Mouse (Mus musculus) liver, embryonic 14.5 days (tissue): ENCODE results near the gene Six3. TPM values are rescaled to one million over a fixed set of nuclear protein-coding genes. Genes with fewer than 3 reads are reported as not detected.

Source experiments
- ATAC-seq: fragments of 200-750 bp; cut with Nextera tagmentation; 2 replicates; pipeline ENCODE4 v1.8.0; 2017; ENCODE audit warnings: moderate number of reproducible peaks, mild to moderate bottlenecking, moderate library complexity; ENCODE audit not compliant: insufficient read depth
- DNase-seq, 3 experiments: peaks; one replicate each; pipeline ENCODE4 v3.0.0-alpha.2; 2012 to 2013; ENCODE audit warnings: low read depth in 3 of 3, low spot score in 3 of 3
- H3K27ac ChIP-seq: fragments of 300-500 bp; sonication (generic); 2 replicates; pipeline ENCODE4 v1.5.1; 2014; ENCODE audit warnings: moderate library complexity, mild to moderate bottlenecking, control low read depth, inconsistent platforms
- H3K27me3 ChIP-seq: fragments of 300-500 bp; sonication (generic); 2 replicates; pipeline ENCODE4 v1.6.1; 2014; ENCODE audit warnings: mild to moderate bottlenecking, low read length, moderate library complexity; ENCODE audit not compliant: control insufficient read depth, insufficient read depth
- H3K36me3 ChIP-seq: fragments of 300-500 bp; sonication (generic); replicated peaks from 2 replicates; pipeline ENCODE4 v1.6.1; 2014; ENCODE audit warnings: low read depth; ENCODE audit not compliant: control insufficient read depth, insufficient read depth
- H3K4me1 ChIP-seq, 2 experiments: fragments of 200-500 bp in 1 of 2; fragments of 300-500 bp in 1 of 2; sonication (generic) in 1 of 2; replicated peaks; 2 replicates each; pipeline ENCODE4 v1.6.1; 2012 to 2014; ENCODE audit warnings: antibody characterized with exemption in 1 of 2, inconsistent platforms in 1 of 2, low read length in 1 of 2; ENCODE audit not compliant: control insufficient read depth in 2 of 2, insufficient read depth in 2 of 2
- H3K4me2 ChIP-seq: fragments of 300-500 bp; sonication (generic); 2 replicates; pipeline ENCODE4 v1.6.1; 2014; ENCODE audit warnings: low read depth, mild to moderate bottlenecking, control low read depth, moderate library complexity
- H3K4me3 ChIP-seq, 2 experiments: fragments of 200-500 bp in 1 of 2; fragments of 300-500 bp in 1 of 2; sonication (generic) in 1 of 2; 2 replicates each; pipeline ENCODE4 v1.5.1; 2012 to 2014; ENCODE audit warnings: low read depth in 2 of 2, low read length in 2 of 2, mild to moderate bottlenecking in 2 of 2, control low read depth in 1 of 2, inconsistent platforms in 1 of 2, moderate library complexity in 1 of 2; ENCODE audit not compliant: insufficient read depth in 1 of 2
- H3K9ac ChIP-seq: fragments of 300-500 bp; sonication (generic); replicated peaks from 2 replicates; pipeline ENCODE4 v1.6.1; 2014; ENCODE audit warnings: mild to moderate bottlenecking, control low read depth, moderate library complexity
- H3K9me3 ChIP-seq: fragments of 300-500 bp; sonication (generic); 2 replicates; pipeline ENCODE4 v1.6.1; 2016; ENCODE audit warnings: low read length, mixed read lengths; ENCODE audit not compliant: control insufficient read depth
- CTCF ChIP-seq: IDR thresholded peaks from 2 replicates; pipeline ENCODE4 v1.5.1; 2016; ENCODE audit warnings: antibody characterized with exemption, low read depth, control low read depth
- EP300 ChIP-seq: IDR thresholded peaks from 2 replicates; pipeline ENCODE4 v1.6.1; 2016; ENCODE audit warnings: antibody characterized with exemption, low read depth
- WGBS: fragments of 180-500 bp; shearing (Covaris S2); extraction: QIAGEN DNeasy Blood & Tissue Kit; methylation state at CpG from one replicate; pipeline ENCODE4 v1.1.7; 2014; ENCODE audit not compliant: insufficient replicate concordance; 5-methylcytosine and 5-hydroxymethylcytosine counted together
- polyA plus RNA-seq, 2 experiments: library from polyadenylated mRNA; depleted of rRNA in 1 of 2; stranded (reverse) in 1 of 2; unstranded in 1 of 2; fragments of >200 nt; fragmentation: Nextera tagmentation in 1 of 2; extraction: Ambion mirVana in 1 of 2; gene quantifications; 2 replicates each; pipeline versions ENCODE4 v1.2.1 to v1.2.3; 2012 to 2014

The Six3 gene
- polyA plus RNA-seq, 2 experiments, result 0.01 TPM; not detected in 1

GRCm38 (mm10) chr17:85622493-85623157 lies 9.2 kb downstream of the Six3 start:
- TF ChIP-seq EP300 (no peak), CTCF (no peak)
- H3K4me2 ChIP-seq, result no peak overlapping the region
- DNase-seq, result no peak

GRCm38 (mm10) chr17:85623161-85624050 lies 10.0 kb downstream of the Six3 start:
- Histone ChIP-seq H3K36me3 (no peaks in the 10 kb centered on the region), H3K27me3 (peaks cover 98% of the 10 kb centered on the region), H3K4me2 (no peak overlapping the region), H3K9me3 (no peaks in the 10 kb centered on the region), H3K27ac (no peak overlapping the region), H3K9ac (no peak overlapping the region), H3K4me3 (no peak overlapping the region), H3K4me1 (no peaks in the 10 kb centered on the region)
- ATAC-seq, result no peak
- no peak for TF ChIP-seq EP300
- TF ChIP-seq CTCF, result no peak
- no peak for DNase-seq
- WGBS, result 1% methylated on average over 49 of the region's 52 CpGs

More at GRCm38 (mm10) chr17:85622493-85623157, 9.2 kb downstream of the Six3 start:
- Histone ChIP-seq H3K27ac (no peak overlapping the region), H3K27me3 (peaks cover 98% of the 10 kb centered on the region), H3K4me3 (no peak overlapping the region), H3K9ac (no peak overlapping the region), H3K36me3 (no peaks in the 10 kb centered on the region), H3K9me3 (no peaks in the 10 kb centered on the region), H3K4me1 (no peaks in the 10 kb centered on the region)
- WGBS, result 6% methylated on average over 12 of the region's 12 CpGs
- no peak for ATAC-seq

- Histone ChIP-seq H3K9me3 (no peaks in the 10 kb centered on the region), H3K36me3 (no peaks in the 10 kb centered on the region), H3K9ac (no peak overlapping the region), H3K4me2 (no peak overlapping the region), H3K27me3 (peaks cover 92% of the 10 kb centered on the region), H3K27ac (no peak overlapping the region), H3K4me3 (no peak overlapping the region), H3K4me1 (no peaks in the 10 kb centered on the region)
- DNase-seq (no peak), ATAC-seq (no peak)
- WGBS, result 1% methylated on average over 13 of the region's 13 CpGs
- TF ChIP-seq CTCF (no peak), EP300 (no peak)
Measured at GRCm38 (mm10) chr17:85624051-85624420, 10.6 kb downstream of the Six3 start.

DNA sequence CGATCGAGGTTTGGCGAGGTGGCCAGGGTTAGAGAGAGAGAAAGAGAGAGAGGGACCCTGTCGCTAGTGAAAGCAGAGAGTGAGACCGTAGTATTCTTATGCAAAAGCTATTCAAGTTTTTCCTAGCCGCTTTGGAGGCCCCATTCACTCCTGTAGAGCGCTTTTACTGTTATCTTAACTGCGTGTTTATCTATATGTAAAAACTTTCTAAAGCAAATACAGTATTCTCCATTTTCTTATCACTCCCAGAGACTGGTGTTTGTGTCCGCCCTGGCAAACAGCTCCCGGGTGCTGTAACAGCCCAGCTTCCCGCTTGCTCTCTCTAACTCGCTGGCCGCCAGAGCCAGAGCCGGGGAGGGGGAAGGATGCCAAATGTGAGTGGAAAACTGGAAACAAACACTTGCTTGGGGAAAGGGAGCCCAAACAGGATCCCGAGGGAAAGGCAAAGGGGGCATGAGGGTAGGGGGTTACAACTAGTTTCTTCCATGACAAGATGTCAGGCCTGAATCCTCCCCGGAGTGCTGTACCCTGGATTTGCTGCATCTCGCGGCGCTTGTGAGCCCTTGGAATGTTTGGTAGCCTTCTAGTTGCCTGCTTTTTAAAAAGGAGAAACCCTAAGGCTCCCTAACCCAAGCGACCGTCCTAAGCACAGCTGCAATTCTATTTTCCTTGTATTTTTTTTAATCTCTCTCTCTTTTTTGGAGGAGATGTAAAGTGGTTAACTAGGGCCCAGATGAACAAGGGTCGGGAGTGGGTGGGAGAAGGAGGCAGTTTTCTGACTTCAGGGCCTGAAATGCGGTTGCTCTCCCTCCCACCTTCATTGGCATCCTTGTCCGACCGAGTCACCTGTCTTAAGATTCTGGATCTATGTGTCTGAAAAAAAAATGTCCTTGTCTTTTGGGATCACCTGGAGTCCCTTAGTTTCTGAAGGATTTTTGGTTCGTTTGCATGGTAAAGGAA lies 11.9 kb downstream of the Six3 start:
- no peak for ATAC-seq
- Histone ChIP-seq H3K27ac (no peak overlapping the region), H3K36me3 (no peaks in the 10 kb centered on the region), H3K9ac (no peak overlapping the region), H3K27me3 (peaks cover 80% of the 10 kb centered on the region), H3K4me2 (no peak overlapping the region), H3K4me1 (no peaks in the 10 kb centered on the region), H3K9me3 (no peaks in the 10 kb centered on the region), H3K4me3 (no peak overlapping the region)
- TF ChIP-seq EP300 (no peak), CTCF (no peak)
- WGBS, result 2% methylated on average over 26 of the region's 26 CpGs
- no peak for DNase-seq
